Mouse (Mus musculus) brain, embryonic 14.5 days (tissue): ENCODE data around the gene Acsl1.

Source experiments
- CTCF ChIP-seq: fragments of 200-500 bp; IDR thresholded peaks from 2 replicates; pipeline ENCODE4 v1.5.1; 2012; ENCODE audit warnings: inconsistent platforms, mild to moderate bottlenecking, moderate library complexity, borderline replicate concordance; ENCODE audit not compliant: insufficient read depth, insufficient read length; ENCODE audit errors: extremely low read depth
- POLR2A ChIP-seq: fragments of 200-500 bp; IDR thresholded peaks from 2 replicates; pipeline ENCODE4 v1.6.1; 2012; ENCODE audit warnings: mild to moderate bottlenecking, inconsistent platforms, borderline replicate concordance; ENCODE audit not compliant: poor library complexity, insufficient read depth, insufficient read length, severe bottlenecking; ENCODE audit errors: extremely low read depth

DNA sequence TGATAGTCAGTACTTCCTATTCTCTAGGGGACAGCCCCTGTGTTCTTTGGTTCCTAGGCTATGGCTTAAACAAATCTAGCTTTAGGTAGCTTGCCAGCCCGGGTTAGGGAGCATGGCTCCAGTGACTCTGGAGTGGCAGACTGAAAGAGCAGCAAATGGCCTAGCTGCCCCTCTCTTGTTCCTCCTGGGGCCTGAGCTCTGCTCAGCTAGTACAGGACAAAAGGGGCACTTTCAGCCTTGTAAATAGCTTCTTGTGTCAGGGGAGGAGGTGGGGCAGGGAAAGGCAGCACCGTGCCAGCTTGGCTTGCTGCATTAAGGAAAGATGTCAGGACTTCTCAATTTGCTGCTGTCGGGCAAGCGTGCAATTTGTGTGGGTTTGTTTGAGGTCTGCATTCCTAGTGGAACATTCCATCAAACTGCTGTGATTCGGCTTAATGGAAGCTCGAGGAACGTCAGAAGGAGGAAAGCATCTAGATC, 17.3 kb downstream of the Acsl1 start:
- TF ChIP-seq CTCF = no peak
- TF ChIP-seq POLR2A = no peak
